Mouse (Mus musculus) spleen, embryonic (tissue): Measurements from ENCODE around the gene Cdc14a.

Experiments used
- CTCF ChIA-PET: fragments of 350-600 bp; sonication (Branson Sonifier 250); formaldehyde crosslinking; loops from one replicate; lab custom pipeline; 2022; lab: Charles Lee

Gene Cdc14a

DNA sequence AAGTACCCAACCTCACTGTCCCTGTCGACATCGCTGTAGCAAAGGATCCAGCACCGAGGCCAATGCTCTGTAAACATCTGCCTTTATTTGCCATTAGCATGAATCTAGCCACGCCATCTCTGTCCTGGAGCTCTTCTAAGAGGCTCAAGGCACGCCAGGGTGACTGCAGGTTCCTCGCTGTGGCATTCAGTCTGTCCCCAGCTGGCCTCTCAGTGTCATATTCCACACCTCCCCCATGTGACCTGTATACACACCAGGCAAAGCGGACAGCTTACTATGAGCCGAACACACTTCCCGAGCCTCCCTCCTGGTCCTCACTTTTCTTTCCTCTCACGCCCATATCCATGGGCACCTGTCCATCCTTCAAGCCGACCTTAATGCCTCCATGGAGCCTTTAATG lies 4.0 kb downstream of the Cdc14a start:
- CTCF ChIA-PET: no interaction called here

DNA sequence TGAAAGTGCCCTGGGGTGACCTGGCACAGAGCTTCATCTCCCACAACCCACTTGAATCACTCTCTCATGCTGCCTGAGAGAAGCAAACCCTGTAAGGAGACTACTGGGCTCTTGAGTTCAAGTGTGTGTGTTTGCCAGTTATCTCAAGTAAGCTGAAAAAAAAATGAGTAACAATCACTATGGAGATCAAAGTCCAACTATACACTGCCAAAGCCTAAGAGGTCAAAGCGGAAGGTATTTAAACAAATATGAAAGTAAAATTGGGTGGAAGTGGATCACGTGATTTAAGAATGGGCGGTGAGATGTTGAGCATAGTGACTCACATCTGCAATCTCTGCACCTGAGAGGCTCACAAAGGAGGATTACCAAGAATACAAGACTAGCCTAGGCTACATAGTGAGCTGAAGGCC lies 9.4 kb downstream of the Cdc14a start:
- CTCF ChIA-PET: no interaction called here

- CTCF ChIA-PET: no interaction called here
Measured at GRCm38 (mm10) chr3:116412954-116413724, 10.7 kb downstream of the Cdc14a start.

DNA sequence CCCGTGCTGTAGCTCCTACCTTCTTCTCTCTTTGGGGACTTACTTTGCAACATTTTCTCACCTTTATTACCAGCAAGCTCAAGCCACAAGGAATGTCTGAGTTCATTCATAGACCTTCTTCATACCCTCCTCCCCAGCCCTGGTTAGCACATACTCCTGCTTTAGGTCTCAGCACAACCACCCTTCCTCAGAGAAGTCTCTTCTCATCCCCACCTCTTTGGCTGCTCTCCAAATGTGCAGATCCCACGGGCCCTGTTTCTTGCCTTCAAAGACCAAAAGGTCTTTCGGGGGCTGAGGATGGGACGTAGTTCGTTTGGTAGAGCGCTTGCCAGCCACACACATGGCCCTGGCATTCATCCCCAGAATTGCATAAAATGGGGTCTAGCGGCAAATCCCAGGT lies 13.8 kb downstream of the Cdc14a start:
- CTCF ChIA-PET: interaction anchor here (0.6 to 0.7 kb wide), 2 partner anchors 28 to 102 kb away, joined by 4 to 5 read pairs; no protein-coding TSS in a partner anchor

- CTCF ChIA-PET: no interaction called here
Measured at GRCm38 (mm10) chr3:116409486-116409885, 14.3 kb downstream of the Cdc14a start.

GRCm38 (mm10) chr3:116408856-116409255 lies 15.0 kb downstream of the Cdc14a start:
- CTCF ChIA-PET: no interaction called here

DNA sequence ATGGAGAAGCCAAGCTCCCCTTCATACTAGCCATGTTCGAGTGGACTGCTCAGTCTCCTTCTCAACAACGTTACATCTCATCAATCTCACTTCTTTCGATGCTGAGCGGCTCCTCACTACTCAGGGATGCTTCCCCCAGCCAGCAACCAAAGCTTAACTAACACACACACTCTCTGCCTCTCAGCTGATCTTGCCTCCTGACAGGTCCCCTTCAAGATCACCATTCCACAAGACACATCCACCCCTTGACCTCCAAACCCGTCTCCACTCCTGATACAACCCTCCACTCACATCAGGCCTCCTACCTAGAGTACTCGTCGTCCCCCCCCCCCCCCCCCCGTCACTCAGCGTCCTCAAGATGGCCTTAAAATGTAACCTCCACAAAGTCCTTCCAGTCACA lies 18.3 kb downstream of the Cdc14a start:
- CTCF ChIA-PET: no interaction called here

DNA sequence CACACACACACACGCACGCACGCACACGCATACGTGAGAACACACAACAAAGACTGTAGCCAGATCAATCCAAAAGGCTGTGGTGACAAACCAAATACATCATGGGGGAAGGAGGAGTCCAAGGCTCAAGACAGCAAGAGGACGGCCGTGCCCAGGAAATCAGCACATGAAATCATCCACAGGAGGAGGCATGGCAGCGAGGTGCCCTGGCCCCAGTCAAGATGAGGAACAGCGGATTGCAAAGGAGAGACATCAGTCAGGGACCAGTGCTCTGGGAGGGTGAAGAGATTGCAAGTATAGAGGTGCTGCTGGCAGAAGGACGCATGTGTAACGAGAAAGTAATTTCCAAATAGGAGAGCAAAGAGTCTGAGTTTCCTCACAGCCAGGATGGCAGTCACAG lies 22.4 kb downstream of the Cdc14a start:
- CTCF ChIA-PET: no interaction called here

DNA sequence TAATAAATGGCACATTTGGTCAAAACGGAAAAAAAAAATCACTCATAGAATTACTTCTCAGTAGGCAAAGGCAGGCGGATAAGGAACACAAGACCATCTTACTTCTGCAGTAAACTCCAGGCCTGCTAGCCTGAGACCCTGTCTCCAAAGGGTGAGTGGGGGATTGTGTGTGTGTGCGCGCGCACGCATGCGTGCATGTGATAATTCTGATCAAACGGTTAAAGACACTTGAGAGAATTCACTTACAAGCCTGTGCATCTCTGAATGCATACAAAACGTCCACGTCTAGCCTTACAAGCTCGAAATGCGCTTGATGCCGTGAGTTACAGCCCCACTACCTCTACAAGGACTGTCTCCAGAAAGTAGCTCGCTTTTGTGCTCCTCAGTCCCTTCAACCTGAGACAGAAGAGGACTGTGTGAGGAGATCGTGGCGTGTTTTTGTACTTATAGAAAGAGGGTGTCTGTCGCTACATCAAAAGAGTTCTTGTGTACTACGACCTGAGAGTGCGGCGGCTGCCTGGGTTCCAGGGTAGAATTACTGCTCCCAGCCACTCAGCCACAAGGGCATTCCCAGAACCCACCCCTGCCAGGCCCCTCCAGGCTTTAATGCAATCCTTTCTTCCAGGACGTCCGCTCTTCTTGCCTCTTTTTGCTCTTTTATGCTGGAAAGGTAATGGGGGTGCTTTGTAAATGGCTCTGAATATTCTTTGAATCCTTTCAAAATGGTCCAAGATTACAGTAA lies 24.3 kb downstream of the Cdc14a start:
- CTCF ChIA-PET: no interaction called here

GRCm38 (mm10) chr3:116398543-116398942 lies 25.3 kb downstream of the Cdc14a start:
- CTCF ChIA-PET: no interaction called here

DNA sequence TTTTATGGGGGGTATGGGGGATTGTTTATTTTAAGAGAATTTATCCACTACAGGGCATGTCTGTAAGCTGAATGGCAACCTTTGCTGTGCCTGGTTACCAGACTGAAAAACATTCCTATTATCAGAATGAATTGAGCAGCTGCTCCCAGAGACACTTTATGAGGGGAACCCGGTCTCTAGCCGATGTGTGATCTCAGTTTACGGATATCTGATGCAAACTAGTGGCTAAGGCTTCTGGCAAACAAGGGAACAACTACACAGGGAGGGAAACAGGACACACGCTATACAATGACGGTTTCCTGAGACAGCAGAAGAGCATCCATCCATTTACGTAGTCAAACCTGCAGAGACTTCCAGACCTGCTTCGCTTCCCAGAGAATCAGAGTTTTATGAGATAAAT lies 25.9 kb downstream of the Cdc14a start:
- CTCF ChIA-PET: no interaction called here

DNA sequence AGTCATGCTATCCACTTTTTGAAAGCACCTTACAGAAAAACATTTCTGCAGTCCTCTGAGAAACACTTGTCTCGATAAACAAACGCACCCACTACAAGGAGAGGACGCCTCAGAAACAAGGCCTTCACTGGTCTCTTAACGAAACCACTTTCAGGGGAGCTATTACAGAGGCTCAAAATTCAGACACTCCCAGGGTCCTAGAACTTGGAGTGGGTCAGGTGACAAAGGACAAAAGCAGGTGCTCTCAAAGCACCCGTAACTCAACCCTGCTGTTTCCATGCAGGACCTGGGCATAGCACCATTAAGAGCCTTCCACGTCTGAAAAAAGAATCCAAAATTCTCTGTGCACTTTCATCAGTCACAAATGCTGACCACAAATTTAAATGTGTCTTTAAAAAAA lies 26.5 kb downstream of the Cdc14a start:
- CTCF ChIA-PET: no interaction called here

- CTCF ChIA-PET: interaction anchor here (1.0 kb wide), 1 partner anchor 18 kb away, joined by 3 read pairs; no protein-coding TSS in a partner anchor
Measured at GRCm38 (mm10) chr3:116396571-116396970, 27.3 kb downstream of the Cdc14a start.

DNA sequence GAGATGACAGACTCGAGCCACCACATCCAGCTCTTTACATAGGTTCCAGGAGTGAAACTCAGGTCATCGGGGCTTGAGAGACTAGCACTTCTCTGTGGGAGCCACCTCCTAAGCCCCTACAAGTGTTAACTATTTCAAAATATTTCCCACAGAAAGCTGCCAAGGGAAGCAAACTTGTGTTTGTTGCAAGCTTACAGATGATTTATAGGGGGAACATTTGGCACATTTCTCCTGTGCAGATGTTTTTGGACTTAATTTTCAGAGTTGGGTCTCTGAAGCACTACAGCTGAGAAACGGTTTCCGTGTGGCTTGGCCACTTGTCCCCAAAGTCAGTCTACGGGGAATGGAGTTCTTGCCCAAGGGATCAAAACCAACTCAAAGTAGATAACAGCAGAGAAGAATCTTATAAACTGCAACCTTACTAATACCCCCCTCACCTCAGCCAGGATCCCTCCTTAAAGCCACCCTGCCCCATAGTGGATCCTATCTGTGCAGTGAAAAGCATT lies 28.9 kb downstream of the Cdc14a start:
- CTCF ChIA-PET: no interaction called here

- CTCF ChIA-PET: no interaction called here
Measured at GRCm38 (mm10) chr3:116391399-116391798, 32.4 kb downstream of the Cdc14a start.

DNA sequence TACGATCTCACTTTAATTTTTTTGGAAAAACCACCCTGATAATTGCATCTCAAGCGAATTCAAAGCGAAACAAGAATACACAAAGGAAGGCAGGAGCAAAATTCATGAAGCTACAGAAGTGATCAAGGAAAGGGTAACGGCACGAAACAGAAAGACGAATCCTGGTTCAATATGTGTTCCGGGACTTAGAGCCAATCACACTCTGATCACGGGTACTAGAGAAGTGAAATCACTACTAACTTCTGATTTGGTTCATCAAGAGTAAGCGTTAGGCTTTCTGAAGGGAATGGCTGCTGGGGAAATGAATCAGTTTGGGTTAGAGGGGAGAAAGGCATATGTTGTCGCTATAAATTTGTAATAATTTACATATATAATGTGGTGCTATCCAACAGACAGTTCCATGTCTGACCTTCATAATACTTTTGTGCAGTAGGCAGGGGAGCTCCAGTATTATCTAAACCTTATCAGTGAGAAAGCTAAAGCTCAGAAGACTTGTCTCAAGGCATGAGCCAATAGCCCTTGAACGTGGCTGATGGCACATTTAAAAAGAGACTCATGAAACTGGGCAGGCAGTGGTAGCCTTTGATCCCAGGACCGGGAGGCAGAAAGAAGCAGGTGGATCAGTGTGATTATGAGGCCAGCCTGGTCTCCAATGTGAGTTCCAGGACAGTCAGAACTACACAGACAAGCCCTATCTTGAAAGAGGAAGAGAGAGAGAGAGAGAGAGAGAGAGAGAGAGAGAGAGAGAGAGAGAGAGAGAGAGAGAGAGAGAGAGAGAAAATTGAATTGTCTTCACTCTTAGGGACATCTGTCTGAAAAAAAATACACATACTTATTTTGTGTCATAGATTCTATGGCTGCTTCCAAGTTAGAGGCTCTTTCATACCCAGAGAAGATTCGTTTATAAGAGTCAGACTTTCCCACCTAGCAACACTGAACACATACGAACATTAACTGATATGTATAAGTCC lies 34.0 kb downstream of the Cdc14a start:
- CTCF ChIA-PET: no interaction called here

DNA sequence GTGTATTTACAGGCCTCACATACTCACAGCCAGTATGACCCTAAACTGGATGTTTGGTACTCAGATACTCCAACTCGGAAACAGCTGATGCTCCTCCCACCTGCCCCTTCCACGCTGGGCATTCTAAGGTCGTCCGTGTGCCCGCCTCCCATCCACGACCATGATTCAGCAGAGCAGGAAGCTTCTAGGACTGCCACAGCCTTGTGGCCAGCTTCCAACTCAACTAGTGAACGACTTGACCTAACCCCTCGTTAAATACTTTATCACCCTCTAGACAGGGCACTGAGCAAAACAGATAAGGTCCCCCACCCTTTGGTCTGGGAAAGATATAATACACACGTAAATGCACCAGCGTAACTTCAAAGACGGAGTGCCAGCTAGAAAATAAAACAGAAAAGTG lies 35.0 kb downstream of the Cdc14a start:
- CTCF ChIA-PET: no interaction called here

DNA sequence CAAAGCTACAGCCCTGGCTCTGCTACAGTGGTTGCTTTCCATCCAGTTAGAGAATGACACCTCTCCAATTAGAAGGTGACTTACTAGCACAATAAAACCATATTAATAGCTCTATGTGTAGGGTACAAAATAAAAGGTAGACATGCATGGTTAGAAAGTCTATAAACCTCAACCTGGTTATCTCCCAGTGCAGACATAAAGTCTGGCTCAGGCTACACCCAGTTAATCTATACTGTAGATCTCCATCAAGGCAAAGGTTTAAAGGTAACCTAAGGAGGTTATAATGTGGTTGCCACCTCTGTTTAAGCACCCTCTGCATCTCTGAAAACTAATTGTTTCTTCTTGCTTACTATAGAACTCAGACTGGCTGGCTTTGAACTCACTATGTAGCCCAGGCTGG lies 36.9 kb downstream of the Cdc14a start:
- CTCF ChIA-PET: interaction anchor here (0.6 kb wide), 1 partner anchor 423 kb away, joined by 3 read pairs; no protein-coding TSS in a partner anchor

DNA sequence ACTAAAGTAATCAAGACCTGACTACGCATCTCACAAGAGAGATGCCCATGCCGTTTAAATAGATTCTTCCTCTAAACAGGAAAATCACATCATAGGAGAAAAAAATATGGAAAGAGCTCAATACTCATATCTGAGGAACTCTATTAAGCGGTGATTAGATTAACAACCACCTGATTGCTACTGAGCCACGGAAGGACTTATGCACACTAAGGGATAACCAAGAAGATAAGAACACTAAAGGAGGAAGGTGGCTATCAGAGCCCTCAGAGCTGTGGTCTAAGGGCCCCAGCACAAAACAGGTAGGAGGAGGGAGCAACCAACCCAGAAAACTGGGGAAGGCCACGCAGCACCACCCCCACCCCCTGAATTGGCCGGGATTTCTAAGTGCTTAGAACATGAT lies 37.5 kb downstream of the Cdc14a start:
- CTCF ChIA-PET: no interaction called here

DNA sequence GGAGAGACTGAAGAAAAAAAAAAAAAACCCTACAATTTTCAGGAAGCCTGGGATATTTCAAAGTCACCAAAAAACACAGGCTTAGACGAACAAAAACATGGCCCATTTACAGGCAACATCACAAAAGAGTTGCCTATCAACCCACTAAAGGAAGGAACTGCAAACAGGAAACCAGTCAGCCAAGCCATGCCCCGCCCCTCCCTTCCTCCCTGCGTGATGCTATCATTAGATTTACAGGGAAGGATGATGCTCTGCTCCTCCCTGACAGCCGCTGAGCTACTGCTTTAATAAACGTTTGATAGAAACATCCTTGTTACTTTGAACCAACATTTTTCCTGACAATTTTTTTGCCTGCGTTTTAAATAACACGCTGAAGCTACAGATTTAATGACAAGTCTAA lies 39.5 kb downstream of the Cdc14a start:
- CTCF ChIA-PET: no interaction called here

- CTCF ChIA-PET: interaction anchor here (0.6 to 0.7 kb wide), 2 partner anchors 43 to 869 kb away, joined by 3 read pairs; no protein-coding TSS in a partner anchor
Measured at GRCm38 (mm10) chr3:116380319-116380718, 43.5 kb downstream of the Cdc14a start.
